Mouse (Mus musculus) retina, embryonic 14.5 days (tissue): ENCODE results near the gene Gja10.
A peak's percentile ranks its signal among the peaks of the same experiment; 100 is the strongest.

Source experiments
- DNase-seq: peaks from one replicate; pipeline ENCODE4 v3.0.0-alpha.2; 2015; ENCODE audit warnings: low spot score

The Gja10 gene

GRCm38 (mm10) chr4:32602660-32603059, at the start of gene Gja10:
Gene Gja10 (minus strand): TSS chr4:32602760.
- DNase-seq, result no peak

- DNase-seq, result no peak
These were observed 49.1 kb upstream of the Gja10 start for GRCm38 (mm10) chr4:32651669-32652068.

GRCm38 (mm10) chr4:32621637-32622036, 19.1 kb upstream of the Gja10 start:
- DNase-seq, result no peak

- peak; percentile 99 for DNase-seq
These were observed 12.7 kb upstream of the Gja10 start, which contains the start of gene Casp8ap2 for GRCm38 (mm10) chr4:32615034-32615881. Gene Casp8ap2 (plus strand): TSS chr4:32615451.

- peak; percentile 79 for DNase-seq
These were observed 1.4 kb downstream of the Gja10 start for GRCm38 (mm10) chr4:32601135-32601534.

GRCm38 (mm10) chr4:32588237-32588636, 14.3 kb downstream of the Gja10 start:
- DNase-seq, result no peak

- DNase-seq, result no peak
These were observed 15.0 kb downstream of the Gja10 start for GRCm38 (mm10) chr4:32587543-32587942.

- DNase-seq, result peak; percentile 83
These were observed 16.0 kb downstream of the Gja10 start for GRCm38 (mm10) chr4:32586596-32586995.

GRCm38 (mm10) chr4:32584181-32584580, 18.4 kb downstream of the Gja10 start:
- no peak for DNase-seq

- no peak for DNase-seq
These were observed 22.7 kb downstream of the Gja10 start for GRCm38 (mm10) chr4:32579850-32580249.

GRCm38 (mm10) chr4:32575165-32575564, 27.4 kb downstream of the Gja10 start:
- DNase-seq, result no peak

GRCm38 (mm10) chr4:32574604-32575003, 28.0 kb downstream of the Gja10 start:
- DNase-seq, result no peak

GRCm38 (mm10) chr4:32573586-32573985, 29.0 kb downstream of the Gja10 start:
- DNase-seq, result no peak

GRCm38 (mm10) chr4:32572118-32572517, 30.4 kb downstream of the Gja10 start:
- peak; percentile 81 for DNase-seq

GRCm38 (mm10) chr4:32571441-32571840, 31.1 kb downstream of the Gja10 start:
- no peak for DNase-seq

- DNase-seq, result no peak
These were observed 31.6 kb downstream of the Gja10 start for GRCm38 (mm10) chr4:32570939-32571317.

GRCm38 (mm10) chr4:32569995-32570938, 32.3 kb downstream of the Gja10 start:
- DNase-seq, result no peak

GRCm38 (mm10) chr4:32569054-32569453, 33.5 kb downstream of the Gja10 start:
- DNase-seq, result no peak

- DNase-seq, result no peak
These were observed 37.6 kb downstream of the Gja10 start for GRCm38 (mm10) chr4:32564918-32565317.

GRCm38 (mm10) chr4:32564416-32564815, 38.1 kb downstream of the Gja10 start:
- no peak for DNase-seq

- no peak for DNase-seq
These were observed 40.0 kb downstream of the Gja10 start for GRCm38 (mm10) chr4:32562319-32563115.

- DNase-seq, result peak; percentile 78
These were observed 40.9 kb downstream of the Gja10 start for GRCm38 (mm10) chr4:32561555-32562095.
